Mouse (Mus musculus) left cerebral cortex, postnatal 14 days (tissue): ENCODE measurements around the gene Ndrg3. TPM values are rescaled to one million over a fixed set of nuclear protein-coding genes. Genes with fewer than 3 reads are reported as not detected.
"Not testable (repeated sequence)": the region's sequence is repeated elsewhere in the genome, so short reads cannot be mapped to it uniquely, and the experiment has no call there.

ENCODE experiments used
- DNase-seq, 2 experiments: peaks; one replicate each; pipeline ENCODE4 v3.0.0; 2021 to 2022; ENCODE audit warnings: low spot score in 2 of 2, mixed read lengths in 1 of 2
- intact Hi-C: fragments of 180-260 bp; cut with DNase I; formaldehyde crosslinking; loops from one replicate; pipeline ENCODE4 v1.15.1; 2025
- total RNA-seq, 2 experiments: library from RNA; stranded (reverse); gene quantifications; 2 replicates each; pipeline ENCODE4 v1.2.3; 2021

Ndrg3 gene
- total RNA-seq, 2 experiments from 2014 or later = 569 to 619 TPM

DNA sequence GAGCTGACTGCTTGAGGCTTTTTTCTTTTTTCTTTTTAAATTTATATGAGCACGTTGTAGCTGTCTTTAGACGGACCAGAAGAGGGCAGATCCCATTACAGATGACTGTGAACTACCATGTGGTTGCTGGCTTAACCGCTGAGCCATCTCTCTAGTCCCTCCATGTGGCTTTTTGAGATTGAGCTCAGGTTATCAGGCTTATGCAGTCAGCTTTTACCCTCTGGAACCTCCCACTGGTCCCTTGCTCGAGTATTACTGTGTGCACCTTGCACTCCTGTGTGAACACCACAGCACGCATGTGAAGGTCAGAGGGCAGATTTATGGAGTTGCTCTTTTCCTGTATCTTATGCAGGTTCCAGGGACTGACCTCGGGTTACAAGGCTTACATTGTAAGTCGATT lies 35.5 kb downstream of the Ndrg3 start:
- no peak for DNase-seq
- intact Hi-C loops = no loop called here

DNA sequence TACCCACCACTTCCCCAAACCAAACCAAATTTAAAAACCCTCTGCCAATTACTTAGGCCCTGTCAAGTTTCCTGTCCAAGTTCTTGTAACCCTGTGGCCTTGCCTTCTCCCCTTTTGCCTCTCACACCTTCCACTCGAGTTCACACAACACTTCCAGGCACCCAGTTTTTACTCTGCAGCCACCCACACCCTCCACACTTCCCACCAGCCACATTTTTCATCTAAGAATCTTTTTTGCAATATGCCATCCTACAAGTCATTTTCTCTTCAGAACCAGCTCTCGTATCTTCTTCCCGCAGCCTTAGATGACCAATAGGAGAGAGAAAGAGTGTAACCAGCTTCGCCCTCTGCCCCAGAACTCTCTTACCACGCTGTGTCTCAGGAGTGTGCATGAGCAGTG lies 37.4 kb downstream of the Ndrg3 start:
- intact Hi-C loops = no loop called here
- peak in 1 of 2 experiments; percentile 48 for DNase-seq

DNA sequence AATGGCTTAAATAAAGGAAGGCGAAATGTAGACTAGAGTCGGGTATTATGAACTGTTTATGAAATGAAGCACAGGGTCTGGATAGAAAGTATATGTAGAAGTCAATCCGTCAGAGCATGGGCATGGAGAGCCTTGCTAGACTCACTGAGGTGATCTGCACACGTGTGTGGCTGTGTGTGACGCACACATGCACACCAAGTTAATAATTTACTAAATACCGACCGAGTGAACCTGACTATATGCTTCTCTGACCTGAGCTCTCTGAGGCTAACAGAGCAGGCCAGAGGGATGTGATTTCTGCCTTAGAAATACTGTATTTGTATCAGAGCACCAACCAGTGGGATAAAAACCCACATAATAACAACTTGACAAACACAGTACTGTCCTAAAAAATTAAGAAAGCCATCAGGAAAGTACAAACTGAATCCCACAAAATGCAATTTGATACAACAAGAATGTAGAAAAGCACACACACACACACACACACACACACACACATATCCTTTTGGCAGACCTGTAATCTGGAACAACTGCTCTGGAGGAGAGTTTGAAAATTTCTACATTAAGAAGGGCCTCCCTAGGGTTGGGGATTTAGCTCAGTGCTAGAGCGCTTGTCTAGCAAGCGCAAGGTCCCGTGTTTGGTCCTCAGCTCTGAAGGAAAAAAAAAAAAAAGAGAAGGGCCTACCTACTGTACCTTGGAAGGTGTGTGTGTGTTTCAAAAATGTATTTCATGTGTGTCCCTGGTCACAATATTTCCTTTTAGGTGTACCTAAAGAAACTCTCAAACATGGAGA lies 40.4 kb downstream of the Ndrg3 start:
- intact Hi-C loops = no loop called here
- no peak for DNase-seq

DNA sequence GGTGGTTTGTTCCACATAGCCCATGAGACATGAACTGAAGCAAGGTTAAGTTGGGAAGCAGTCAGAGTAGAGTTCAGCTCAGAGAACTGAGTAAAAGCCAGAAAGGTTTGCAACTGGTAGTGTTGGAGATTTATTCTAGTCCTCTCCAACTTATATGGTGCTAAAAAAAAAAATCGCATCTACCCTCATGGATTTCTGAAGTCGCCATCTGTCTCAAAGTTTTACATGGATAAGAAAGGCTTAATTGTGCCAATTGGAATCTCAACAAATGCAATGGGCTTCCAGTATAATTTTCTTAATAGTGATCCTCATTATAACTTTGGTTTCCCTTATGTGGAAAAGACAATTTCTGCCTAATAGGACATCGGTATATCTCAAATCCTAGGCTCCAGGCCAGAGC lies 41.0 kb downstream of the Ndrg3 start:
- intact Hi-C loops = no loop called here
- DNase-seq = no peak

DNA sequence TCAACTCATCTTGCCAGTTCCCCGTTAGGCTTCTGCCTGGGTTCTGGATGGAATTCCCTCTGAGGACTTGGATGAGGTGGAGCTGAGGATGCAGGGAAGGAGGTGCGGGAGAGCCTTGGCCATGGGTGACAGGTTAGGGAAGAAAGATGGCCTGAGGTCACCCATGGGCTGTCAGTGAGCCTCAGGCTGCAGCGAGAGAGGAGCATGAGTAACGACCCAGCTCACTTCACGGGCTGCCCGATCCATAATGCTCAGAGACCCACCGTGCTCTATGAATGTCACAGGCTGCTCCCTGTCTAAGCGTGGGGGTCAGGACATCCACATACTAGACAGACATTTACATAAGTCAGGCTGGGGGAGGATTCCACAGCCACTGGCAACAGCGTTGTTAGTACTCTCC lies 50.3 kb downstream of the Ndrg3 start:
- intact Hi-C loops, DNase-seq: not testable (repeated sequence)

DNA sequence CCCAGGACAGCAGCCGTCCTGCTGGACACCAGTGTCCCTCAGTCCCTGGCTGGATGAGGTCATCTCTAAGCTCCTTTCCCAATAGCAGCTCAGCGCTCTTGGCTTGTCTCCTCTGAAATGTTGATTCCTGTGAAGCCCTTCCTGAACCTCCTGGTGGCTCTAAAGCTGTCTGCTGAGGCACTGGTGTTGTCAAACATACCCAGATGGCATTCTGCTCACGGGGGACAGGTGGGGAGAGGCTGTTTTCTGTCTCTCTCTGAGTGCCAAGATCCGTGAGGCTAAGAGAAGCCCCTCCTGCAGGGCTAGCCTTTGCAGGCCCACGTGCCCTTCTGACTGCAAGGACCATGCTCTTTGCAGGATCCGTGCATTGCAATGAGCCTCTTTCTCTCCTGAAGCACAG lies 51.9 kb downstream of the Ndrg3 start:
- not testable (repeated sequence) for DNase-seq
- intact Hi-C loops = loop anchor here (5.0 kb wide), 1 partner anchor 52 kb away; the partner anchor contains the start of gene Ndrg3

DNA sequence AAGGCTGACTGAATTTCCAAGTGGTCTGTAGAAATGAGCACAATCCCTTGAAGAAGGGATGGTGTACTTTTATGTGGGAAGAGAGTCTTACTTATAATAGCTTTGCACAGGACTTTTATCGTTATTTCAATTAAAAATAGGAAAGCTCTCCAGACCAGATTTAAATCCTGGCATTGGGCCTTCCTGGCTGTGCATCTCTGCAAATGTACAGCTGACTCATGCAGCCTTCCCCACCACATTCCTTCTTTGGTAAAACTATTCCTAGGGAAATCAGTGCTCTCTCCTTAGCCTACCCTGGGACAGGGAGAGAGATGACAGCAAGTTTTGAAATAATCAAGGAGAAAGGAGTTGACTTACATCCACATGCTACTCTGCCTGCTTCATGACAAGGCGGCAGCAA lies 54.1 kb downstream of the Ndrg3 start:
- DNase-seq = peak; percentile 78 to 82
- intact Hi-C loops = loop anchor here (5.0 kb wide), 1 partner anchor 55 kb away; the partner anchor contains the start of gene Ndrg3

DNA sequence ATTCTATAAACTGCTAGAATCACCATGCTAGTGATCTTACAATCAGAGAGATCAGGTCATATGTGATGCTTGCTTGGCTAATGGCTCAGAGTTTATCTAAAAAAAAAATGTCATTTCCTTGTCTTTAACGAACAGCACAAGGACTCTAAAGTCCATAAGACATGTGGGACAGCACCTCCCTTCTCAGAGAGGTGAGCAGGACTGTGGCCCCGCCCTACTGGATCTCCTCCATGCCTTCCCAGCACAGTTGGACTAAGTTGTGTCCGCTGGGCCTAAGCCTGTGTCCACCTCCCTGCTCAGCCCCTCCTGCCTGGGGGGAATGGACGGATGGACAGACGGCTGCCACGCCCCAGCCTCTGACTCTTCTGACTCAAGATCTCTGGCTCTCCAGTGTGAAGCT lies 56.9 kb downstream of the Ndrg3 start:
- DNase-seq = no peak
- intact Hi-C loops = loop anchor here (5.0 kb wide), 1 partner anchor 57 kb away; the partner anchor contains the start of gene Ndrg3

DNA sequence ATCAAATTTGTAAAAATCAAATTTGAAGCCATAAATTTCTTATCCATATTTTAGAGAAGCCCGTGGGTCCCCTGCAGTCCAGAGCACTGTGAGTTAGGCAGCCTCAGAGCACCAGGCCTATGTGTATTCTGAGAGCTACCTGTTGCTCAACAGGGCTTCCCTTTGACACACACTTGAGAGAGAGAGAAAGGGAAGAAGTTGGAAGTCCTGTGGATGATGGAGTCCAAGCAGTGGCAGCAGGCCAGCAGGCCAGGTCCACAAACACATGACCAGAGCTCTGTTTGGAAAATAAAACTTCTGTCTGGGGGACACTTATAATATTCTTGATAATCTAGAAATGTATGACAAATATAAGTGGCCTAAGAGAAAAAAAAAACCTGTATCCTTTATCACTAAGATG lies 58.4 kb downstream of the Ndrg3 start:
- no peak for DNase-seq
- intact Hi-C loops = no loop called here

DNA sequence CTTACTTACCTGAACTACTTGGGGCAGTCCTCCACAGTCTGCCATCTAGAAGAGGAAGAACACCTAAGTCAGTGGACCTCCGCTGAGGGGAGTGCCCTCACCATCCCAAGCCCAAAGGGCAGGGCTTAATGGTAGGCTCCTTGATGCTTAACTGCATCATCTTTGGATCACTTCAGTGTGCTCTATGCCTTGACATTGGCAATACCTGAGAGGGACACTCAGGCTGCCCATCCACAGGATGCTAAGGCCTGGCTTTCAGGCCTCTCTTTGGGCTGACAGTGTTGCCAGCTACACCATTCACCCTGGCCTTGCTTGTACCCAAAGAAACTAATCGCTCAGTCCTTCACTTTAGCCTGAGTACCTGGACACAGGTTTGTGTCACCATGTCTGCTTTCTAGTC lies 60.4 kb downstream of the Ndrg3 start:
- no peak for DNase-seq
- intact Hi-C loops = no loop called here

DNA sequence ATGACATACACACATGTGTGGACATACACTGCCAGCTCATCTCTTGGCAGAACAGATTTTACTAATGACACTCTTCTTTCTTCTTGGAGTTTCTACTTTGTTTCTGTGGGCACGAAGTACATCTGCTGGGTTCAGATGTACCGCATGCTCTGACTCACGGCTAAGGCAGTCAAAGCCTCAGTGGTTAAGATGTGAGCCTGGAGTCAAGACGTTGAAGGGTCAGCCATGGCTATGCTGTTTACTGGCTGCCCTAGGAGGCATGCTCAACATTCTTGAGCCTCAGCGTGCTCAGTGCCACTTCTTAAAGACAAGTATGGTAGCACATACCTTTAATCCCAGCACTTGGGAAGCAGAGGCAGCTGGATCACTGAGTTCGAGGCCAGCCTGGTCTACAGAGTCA lies 61.3 kb downstream of the Ndrg3 start:
- no peak for DNase-seq
- intact Hi-C loops = no loop called here

DNA sequence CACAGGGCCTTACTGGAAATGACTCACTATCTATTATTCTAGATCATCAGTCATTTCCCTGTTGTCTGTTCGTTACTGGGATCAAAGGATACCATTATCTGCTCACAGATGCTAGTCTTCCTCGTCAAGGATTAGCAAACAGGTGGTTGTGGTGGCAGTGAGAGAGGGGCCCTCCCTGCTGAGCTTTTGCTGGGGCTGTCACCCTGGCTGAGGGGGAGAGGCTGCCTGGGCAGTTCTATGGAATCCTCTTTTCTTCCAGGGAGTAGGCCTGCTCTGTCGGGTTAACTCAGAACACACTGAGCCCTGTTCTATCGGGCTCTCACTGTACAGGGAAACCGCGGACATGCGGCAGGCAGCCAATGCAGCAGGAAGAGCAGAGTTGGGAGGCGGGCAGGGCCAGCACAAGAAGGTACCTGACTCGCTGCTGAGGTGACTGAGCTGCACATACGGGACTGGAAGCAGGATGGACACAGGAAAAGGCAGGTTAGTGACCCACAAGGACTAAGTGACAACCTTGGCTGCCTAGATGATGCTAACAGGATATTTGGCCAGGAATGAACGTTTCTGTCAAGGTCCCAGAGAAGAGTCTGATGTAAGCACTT lies 62.2 kb downstream of the Ndrg3 start:
- no peak for DNase-seq
- intact Hi-C loops = no loop called here

DNA sequence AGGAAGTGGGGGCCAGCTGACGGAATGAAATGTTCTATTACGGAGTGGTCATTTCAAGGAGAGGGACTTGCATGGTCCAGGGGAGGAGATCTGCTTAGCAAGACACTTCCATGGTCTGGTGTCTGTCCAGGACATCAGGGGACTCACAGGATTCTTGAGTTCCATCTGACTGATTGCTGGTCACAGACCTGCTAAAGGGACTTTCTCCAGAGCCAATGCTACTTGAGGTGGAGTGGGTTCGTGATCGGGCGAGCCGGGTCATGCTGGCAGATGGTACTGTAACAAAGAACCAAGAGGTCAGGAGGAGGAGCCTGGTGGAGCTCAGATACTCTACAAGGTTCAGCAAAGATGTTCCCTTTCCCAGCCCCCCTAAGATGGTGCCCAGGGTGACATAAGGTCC lies 63.2 kb downstream of the Ndrg3 start:
- DNase-seq = no peak
- intact Hi-C loops = no loop called here

DNA sequence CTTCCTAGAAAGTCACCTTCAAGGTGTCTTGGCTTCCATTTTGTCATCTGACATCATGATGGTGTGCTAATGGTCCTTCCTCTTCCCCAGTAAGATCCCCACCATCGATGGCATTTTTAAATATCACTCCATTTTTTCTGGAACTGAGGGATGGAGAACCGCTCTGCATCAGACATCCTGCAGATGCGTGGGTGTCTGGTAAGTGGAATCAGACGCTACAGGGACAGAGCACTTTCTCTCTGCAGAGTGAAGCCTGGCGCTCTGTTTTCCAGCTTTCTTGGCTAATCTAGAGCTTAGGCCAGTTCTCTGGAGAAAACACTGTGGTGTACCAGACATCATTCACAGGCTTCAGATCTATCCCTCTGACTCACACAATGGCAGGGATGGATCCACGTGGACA lies 64.2 kb downstream of the Ndrg3 start:
- DNase-seq = peak in 1 of 2 experiments; percentile 54
- intact Hi-C loops = no loop called here

DNA sequence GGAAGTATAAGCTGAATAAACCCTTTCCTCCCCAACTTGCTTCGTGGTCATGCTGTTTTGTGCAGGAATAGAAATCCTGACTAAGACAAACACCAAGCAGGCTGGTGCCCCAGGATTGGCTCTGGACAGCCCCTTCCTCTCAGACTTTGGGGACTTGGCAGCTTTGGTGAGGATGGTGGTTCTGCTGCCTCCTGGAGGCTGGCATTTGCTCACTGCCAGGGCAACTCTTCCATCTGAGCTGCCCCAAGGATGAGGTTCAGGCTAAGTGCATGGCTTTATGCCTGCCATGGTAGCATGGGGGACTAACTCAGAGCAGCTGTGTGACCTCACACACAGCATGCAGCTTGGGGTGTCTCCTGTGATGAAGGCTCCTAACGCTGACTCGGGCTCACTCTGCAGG lies 66.2 kb downstream of the Ndrg3 start:
- intact Hi-C loops, DNase-seq: not testable (repeated sequence)

DNA sequence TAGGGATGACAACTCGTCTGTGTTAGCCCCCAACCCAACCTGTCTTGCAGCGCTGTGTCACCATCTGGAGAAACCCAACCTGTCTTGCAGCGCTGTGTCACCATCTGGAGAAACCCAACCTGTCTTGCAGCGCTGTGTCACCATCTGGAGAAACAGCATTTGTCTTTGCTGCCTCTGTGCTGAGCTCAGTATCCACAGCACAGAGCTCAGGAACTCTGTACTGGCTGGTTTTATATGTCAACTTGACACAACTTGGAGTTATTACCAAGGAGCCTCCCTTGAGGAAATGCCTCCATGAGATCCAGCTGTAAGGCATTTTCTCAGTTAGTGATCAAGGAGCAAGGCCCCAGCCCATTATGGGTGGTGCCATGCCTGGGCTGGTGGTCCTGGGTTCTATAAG lies 66.8 kb downstream of the Ndrg3 start:
- DNase-seq, intact Hi-C loops: not testable (repeated sequence)

DNA sequence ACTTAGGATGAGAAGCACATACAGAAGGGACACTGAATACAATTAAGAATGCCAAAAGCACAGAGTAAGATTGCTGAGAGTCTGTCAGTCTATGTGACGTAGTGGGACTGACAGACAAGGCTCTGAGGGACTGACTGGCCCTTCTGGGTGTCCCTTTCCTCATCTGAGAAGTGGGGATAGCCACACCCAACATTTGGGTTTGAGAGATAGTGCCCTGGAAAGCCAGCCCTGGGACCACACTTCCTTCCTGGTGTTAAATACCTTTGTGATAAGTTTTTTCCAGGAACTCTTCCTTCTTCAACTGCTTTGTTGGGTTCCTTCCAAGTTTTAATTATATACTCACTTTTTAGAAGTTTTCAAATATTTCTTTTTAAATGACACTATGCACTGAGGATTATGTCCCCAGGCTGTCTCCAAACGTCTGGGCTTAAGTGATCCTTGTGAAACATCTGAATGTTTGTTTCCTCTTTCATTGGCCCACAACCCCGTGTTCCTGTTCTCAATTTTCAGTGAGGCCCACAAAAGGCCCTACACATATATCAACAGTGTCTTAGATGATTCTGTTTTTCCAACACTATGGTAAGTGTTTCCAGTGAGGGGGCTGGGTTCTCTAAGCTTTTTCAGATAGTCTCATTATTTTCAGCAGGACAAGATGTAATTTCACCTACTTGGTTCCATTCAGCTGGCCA lies 67.5 kb downstream of the Ndrg3 start:
- DNase-seq = no peak

DNA sequence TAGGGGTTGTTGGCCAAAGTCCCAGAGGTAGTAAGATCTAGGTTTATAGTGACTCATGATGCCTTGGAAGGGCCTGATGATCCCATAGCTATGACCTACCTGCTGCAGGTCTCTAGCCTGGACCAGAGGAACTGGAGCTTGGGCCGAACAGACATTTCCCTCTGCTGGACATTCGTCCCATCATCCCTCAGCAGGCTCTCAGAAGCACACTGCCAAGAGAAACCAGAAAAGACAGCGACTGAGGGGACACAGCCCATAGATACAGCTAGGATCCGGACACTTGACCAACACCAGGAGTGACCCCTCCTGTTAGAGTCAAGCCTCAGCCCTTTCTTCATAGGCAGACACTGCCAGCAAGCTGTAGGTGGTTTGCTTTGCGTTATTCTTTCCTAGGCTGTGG lies 68.8 kb downstream of the Ndrg3 start:
- intact Hi-C loops = no loop called here
- no peak for DNase-seq

More for the DNA sequence above, 67.5 kb downstream of the Ndrg3 start:
- intact Hi-C loops = no loop called here

DNA sequence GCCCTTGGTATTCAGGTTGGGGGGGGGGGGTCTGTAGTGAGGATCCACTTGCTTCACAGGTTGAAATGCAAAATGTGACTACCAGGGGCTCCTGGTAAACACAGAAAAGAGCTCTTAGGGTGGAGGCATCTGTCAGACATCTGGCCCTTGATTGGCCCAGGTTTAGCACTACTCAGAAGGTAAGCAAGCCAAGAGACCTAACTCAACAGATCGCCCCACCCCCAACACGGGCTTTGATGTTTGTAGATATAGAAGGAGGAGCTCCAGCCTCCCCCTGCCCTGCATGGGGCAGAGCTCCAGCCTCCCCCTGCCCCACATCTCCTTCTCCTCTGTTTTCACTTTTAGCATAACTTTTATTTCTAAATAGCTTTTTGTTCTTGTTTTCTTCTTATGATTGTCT lies 72.1 kb downstream of the Ndrg3 start:
- intact Hi-C loops = no loop called here
- DNase-seq = no peak

DNA sequence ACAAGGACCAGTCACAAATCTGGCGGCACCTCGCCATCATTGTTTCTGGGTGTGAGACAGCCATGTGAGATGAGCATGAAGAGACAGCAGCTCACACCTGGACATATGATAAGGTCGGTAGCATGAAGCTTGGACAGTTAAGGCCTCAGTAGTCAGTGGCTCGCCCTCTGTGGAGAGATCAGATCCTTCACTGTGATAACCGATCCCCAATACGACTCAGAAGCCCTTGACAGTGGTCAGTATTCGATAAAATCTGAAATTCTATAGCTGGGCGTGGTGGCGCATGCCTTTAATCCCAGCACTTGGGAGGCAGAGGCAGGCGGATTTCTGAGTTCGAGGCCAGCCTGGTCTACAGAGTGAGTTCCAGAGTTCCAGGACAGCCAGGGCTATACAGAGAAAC lies 72.7 kb downstream of the Ndrg3 start:
- intact Hi-C loops, DNase-seq: not testable (repeated sequence)
